Mouse (Mus musculus): ENCODE measurements at regions not wholly inside any gene's neighbourhood (a gene's known extent, or its start where the extent isn't known, plus 50 kb on each side); places are given as distances from the start of the nearest gene placed in this dataset.

- Histone ChIP-seq H3K4me2 (no peak overlapping the region), H3K36me3 (no peaks in the 10 kb centered on the region), H3K4me1 (peaks cover 7% of the 10 kb centered on the region; the same call in 1 of the 2 replicates), H3K9ac (no peak overlapping the region), H3K4me3 (no peak overlapping the region), H3K27ac (no peak overlapping the region), H3K9me3 (no peaks in the 10 kb centered on the region), H3K27me3 (no peaks in the 10 kb centered on the region)
- no peak for ATAC-seq (ENCODE audit: insufficient number of reproducible peaks, insufficient read depth, low FRiP score, low TSS enrichment, low read depth)
- WGBS, result 73% methylated on average over 10 of the region's 10 CpGs
These were observed 213.1 kb upstream of the Klf14 start for GRCm38 (mm10) chr6:31171831-31172569.

DNA sequence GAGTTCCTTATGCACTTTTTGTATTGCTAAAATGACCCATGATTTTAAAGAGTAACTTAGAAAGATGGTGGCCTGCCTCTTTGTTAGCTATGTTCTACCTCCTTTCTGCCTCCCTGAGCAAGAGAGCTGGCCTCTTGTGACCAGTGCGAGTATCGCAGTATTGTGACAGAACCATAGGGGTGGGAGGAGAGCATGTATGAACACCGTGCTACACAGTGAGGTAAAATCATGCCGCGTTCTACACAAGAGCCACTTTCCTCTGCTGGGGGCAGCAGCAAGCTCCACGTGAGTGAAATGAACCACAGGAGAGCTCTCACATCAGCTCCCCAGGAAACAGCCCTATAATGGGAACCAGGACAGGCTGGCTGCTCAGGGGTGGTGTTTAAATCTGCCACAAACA, 216.9 kb upstream of the Klf14 start:
- no peak overlapping the region for H3K9ac ChIP-seq
- H3K4me2 ChIP-seq, result no peak overlapping the region
- WGBS, result 55% methylated on average over 6 of the region's 6 CpGs
- H3K27ac ChIP-seq, result no peak overlapping the region
- peaks cover 7% of the 10 kb centered on the region; the same call in 1 of the 2 replicates for H3K4me1 ChIP-seq
- no peaks in the 10 kb centered on the region for H3K9me3 ChIP-seq
- H3K36me3 ChIP-seq, result no peaks in the 10 kb centered on the region
- no peaks in the 10 kb centered on the region for H3K27me3 ChIP-seq
- no peak overlapping the region for H3K4me3 ChIP-seq
- ATAC-seq (ENCODE audit: insufficient number of reproducible peaks, insufficient read depth, low FRiP score, low TSS enrichment, low read depth), result no peak

GRCm38 (mm10) chr6:31176368-31176767, 217.5 kb upstream of the Klf14 start:
- Histone ChIP-seq H3K4me3 (no peak overlapping the region), H3K4me1 (peaks cover 7% of the 10 kb centered on the region; the same call in 1 of the 2 replicates), H3K27ac (no peak overlapping the region), H3K9me3 (no peaks in the 10 kb centered on the region), H3K9ac (no peak overlapping the region), H3K27me3 (no peaks in the 10 kb centered on the region), H3K36me3 (no peaks in the 10 kb centered on the region), H3K4me2 (no peak overlapping the region)
- WGBS, result 69% methylated on average over 8 of the region's 8 CpGs
- no peak for ATAC-seq (ENCODE audit: insufficient number of reproducible peaks, insufficient read depth, low FRiP score, low TSS enrichment, low read depth)

DNA sequence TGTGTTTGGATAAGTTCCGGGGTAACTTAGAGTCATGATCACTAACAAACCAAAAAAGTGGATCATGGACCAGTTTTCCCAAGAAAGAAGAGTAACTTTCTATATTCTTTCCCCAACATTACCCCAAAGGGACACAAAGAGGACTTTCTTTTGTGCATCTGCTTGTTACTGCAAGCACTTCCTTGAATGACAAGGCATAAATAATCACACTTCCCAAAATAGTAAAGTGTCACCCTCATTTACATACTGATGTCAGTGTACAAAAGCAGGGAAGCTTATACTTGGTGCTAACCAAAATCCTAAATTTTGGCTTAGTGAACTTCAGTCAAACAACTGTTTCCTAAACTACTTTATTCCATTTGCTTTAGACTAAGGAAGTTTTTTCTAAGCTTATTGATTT, 218.0 kb upstream of the Klf14 start:
- H3K27ac ChIP-seq, result no peak overlapping the region
- ATAC-seq (ENCODE audit: insufficient number of reproducible peaks, insufficient read depth, low FRiP score, low TSS enrichment, low read depth), result no peak
- 80% methylated on average over 1 of the region's 1 CpGs for WGBS
- H3K9me3 ChIP-seq, result no peaks in the 10 kb centered on the region
- no peaks in the 10 kb centered on the region for H3K27me3 ChIP-seq
- H3K9ac ChIP-seq, result no peak overlapping the region
- H3K4me1 ChIP-seq, result 0 out of 2 replicates have a peak, but pooled peaks cover 7% of the 10 kb centered on the region
- H3K4me2 ChIP-seq, result no peak overlapping the region
- H3K36me3 ChIP-seq, result no peaks in the 10 kb centered on the region
- no peak overlapping the region for H3K4me3 ChIP-seq

GRCm38 (mm10) chr6:31178201-31178880, 219.5 kb upstream of the Klf14 start:
- H3K9me3 ChIP-seq, result no peaks in the 10 kb centered on the region
- H3K4me1 ChIP-seq, result 0 out of 2 replicates have a peak, but pooled peaks cover 7% of the 10 kb centered on the region
- no peak for ATAC-seq (ENCODE audit: insufficient number of reproducible peaks, insufficient read depth, low FRiP score, low TSS enrichment, low read depth)
- H3K9ac ChIP-seq, result no peak overlapping the region
- H3K27me3 ChIP-seq, result no peaks in the 10 kb centered on the region
- no peak overlapping the region for H3K27ac ChIP-seq
- no peaks in the 10 kb centered on the region for H3K36me3 ChIP-seq
- H3K4me2 ChIP-seq, result no peak overlapping the region
- H3K4me3 ChIP-seq, result no peak overlapping the region
- 83% methylated on average over 8 of the region's 8 CpGs for whole genome bisulfite sequencing

DNA sequence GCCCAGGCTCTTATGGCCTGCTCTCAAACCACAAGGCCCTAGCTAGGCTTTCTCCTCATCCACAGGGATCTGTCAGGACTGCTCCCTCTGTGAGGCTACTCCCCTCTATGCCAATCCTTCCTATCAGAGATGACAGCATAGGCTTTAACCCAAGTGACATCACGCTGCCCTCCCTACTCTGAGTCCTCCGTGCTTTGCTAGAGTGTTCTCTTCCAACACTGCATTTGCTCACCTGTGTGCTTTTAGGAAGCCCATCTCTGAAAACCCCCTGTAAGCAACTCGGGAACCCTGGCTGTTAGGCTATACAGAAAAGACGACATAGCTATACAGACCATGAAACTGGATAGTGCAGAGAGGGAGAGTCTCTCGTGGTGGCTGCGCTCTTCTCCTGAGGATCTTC, 216.3 kb upstream of the Mkln1 start:
- no peaks in the 10 kb centered on the region for H3K9me3 ChIP-seq
- H3K27me3 ChIP-seq, result no peaks in the 10 kb centered on the region
- WGBS, result 82% methylated on average over 6 of the region's 6 CpGs
- no peak overlapping the region for H3K4me2 ChIP-seq
- H3K4me3 ChIP-seq, result no peak overlapping the region
- no peak overlapping the region for H3K9ac ChIP-seq
- H3K4me1 ChIP-seq, result no peaks in the 10 kb centered on the region
- H3K27ac ChIP-seq, result no peak overlapping the region
- no peaks in the 10 kb centered on the region for H3K36me3 ChIP-seq
- no peak for ATAC-seq (ENCODE audit: insufficient number of reproducible peaks, insufficient read depth, low FRiP score, low TSS enrichment, low read depth)

- Histone ChIP-seq H3K4me2 (no peak overlapping the region), H3K9me3 (no peaks in the 10 kb centered on the region), H3K9ac (no peak overlapping the region), H3K27me3 (no peaks in the 10 kb centered on the region), H3K4me1 (no peaks in the 10 kb centered on the region), H3K36me3 (no peaks in the 10 kb centered on the region), H3K27ac (no peak overlapping the region), H3K4me3 (no peak overlapping the region)
- WGBS, result 42% methylated on average over 5 of the region's 5 CpGs
- ATAC-seq (ENCODE audit: insufficient number of reproducible peaks, insufficient read depth, low FRiP score, low TSS enrichment, low read depth), result no peak
These were observed 215.4 kb upstream of the Mkln1 start for GRCm38 (mm10) chr6:31183127-31183526.

- Histone ChIP-seq H3K4me1 (no peaks in the 10 kb centered on the region), H3K4me2 (no peak overlapping the region), H3K4me3 (no peak overlapping the region), H3K36me3 (no peaks in the 10 kb centered on the region), H3K27ac (no peak overlapping the region), H3K9ac (no peak overlapping the region), H3K27me3 (no peaks in the 10 kb centered on the region), H3K9me3 (no peaks in the 10 kb centered on the region)
- no peak for ATAC-seq (ENCODE audit: insufficient number of reproducible peaks, insufficient read depth, low FRiP score, low TSS enrichment, low read depth)
- 83% methylated on average over 7 of the region's 7 CpGs for WGBS
These were observed 214.0 kb upstream of the Mkln1 start for GRCm38 (mm10) chr6:31184554-31184953.

GRCm38 (mm10) chr6:31185151-31185550, 213.4 kb upstream of the Mkln1 start:
- H3K27me3 ChIP-seq, result no peaks in the 10 kb centered on the region
- no peaks in the 10 kb centered on the region for H3K4me1 ChIP-seq
- 71% methylated on average over 2 of the region's 2 CpGs for WGBS
- no peak overlapping the region for H3K27ac ChIP-seq
- no peaks in the 10 kb centered on the region for H3K9me3 ChIP-seq
- no peak overlapping the region for H3K4me3 ChIP-seq
- ATAC-seq (ENCODE audit: insufficient number of reproducible peaks, insufficient read depth, low FRiP score, low TSS enrichment, low read depth), result no peak
- H3K9ac ChIP-seq, result no peak overlapping the region
- H3K36me3 ChIP-seq, result no peaks in the 10 kb centered on the region
- H3K4me2 ChIP-seq, result no peak overlapping the region

DNA sequence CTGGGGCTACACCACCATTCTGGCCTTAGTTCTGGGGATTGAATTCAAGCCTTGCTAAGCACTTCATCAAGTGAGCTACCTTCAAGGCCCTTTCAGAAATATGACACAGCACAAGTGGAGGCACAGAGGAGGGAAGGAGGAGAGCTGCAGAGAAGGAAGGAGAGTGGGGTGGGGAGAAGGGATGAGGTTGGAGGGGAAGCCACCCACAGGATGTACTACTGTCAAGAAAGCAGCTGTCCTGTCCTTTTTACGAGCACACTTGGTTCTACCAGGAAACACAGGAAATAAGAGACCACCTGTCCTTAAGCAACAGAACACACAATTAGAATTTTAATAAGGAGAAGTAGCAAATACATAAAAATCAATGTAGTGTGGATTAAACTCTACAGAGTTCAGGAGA, 210.5 kb upstream of the Mkln1 start:
- Histone ChIP-seq H3K9ac (no peak overlapping the region), H3K4me1 (0 out of 2 replicates have a peak, but pooled peaks cover 2% of the 10 kb centered on the region), H3K4me3 (no peak overlapping the region), H3K27me3 (no peaks in the 10 kb centered on the region), H3K36me3 (no peaks in the 10 kb centered on the region), H3K27ac (no peak overlapping the region), H3K4me2 (no peak overlapping the region), H3K9me3 (no peaks in the 10 kb centered on the region)
- no peak for ATAC-seq (ENCODE audit: insufficient number of reproducible peaks, insufficient read depth, low FRiP score, low TSS enrichment, low read depth)
- WGBS, result 70% methylated on average over 1 of the region's 1 CpGs

GRCm38 (mm10) chr6:31189060-31189459, 209.5 kb upstream of the Mkln1 start:
- Histone ChIP-seq H3K9ac (no peak overlapping the region), H3K9me3 (no peaks in the 10 kb centered on the region), H3K27me3 (no peaks in the 10 kb centered on the region), H3K4me3 (no peak overlapping the region), H3K27ac (no peak overlapping the region), H3K36me3 (no peaks in the 10 kb centered on the region), H3K4me2 (no peak overlapping the region), H3K4me1 (0 out of 2 replicates have a peak, but pooled peaks cover 2% of the 10 kb centered on the region)
- ATAC-seq (ENCODE audit: insufficient number of reproducible peaks, insufficient read depth, low FRiP score, low TSS enrichment, low read depth), result no peak
- WGBS, result 58% methylated on average over 7 of the region's 7 CpGs

GRCm38 (mm10) chr6:31190070-31190469, 208.5 kb upstream of the Mkln1 start:
- Histone ChIP-seq H3K9me3 (no peaks in the 10 kb centered on the region), H3K4me1 (0 out of 2 replicates have a peak, but pooled peaks cover 2% of the 10 kb centered on the region), H3K27me3 (no peaks in the 10 kb centered on the region), H3K36me3 (no peaks in the 10 kb centered on the region), H3K4me2 (no peak overlapping the region), H3K4me3 (no peak overlapping the region), H3K9ac (no peak overlapping the region), H3K27ac (no peak overlapping the region)
- WGBS, result 74% methylated on average over 5 of the region's 5 CpGs
- ATAC-seq (ENCODE audit: insufficient number of reproducible peaks, insufficient read depth, low FRiP score, low TSS enrichment, low read depth), result no peak
